Mouse (Mus musculus) lung, embryonic 14.5 days (tissue): ENCODE results near the gene Bmi1. TPM values are rescaled to one million over a fixed set of nuclear protein-coding genes. Genes with fewer than 3 reads are reported as not detected.

Experiments
- ATAC-seq: fragments of 200-750 bp; cut with Nextera tagmentation; 2 replicates; pipeline ENCODE4 v1.8.0; 2017; ENCODE audit warnings: mild to moderate bottlenecking, moderate TSS enrichment, moderate library complexity; ENCODE audit not compliant: insufficient read depth
- DNase-seq: peaks from one replicate; pipeline ENCODE4 v3.0.0-alpha.2; 2015
- H3K27ac ChIP-seq: fragments of 300-500 bp; sonication (generic); 2 replicates; pipeline ENCODE4 v1.5.1; 2014; ENCODE audit warnings: low read depth, mild to moderate bottlenecking, moderate library complexity
- H3K27me3 ChIP-seq: fragments of 300-500 bp; sonication (generic); 2 replicates; pipeline ENCODE4 v1.6.1; 2014; ENCODE audit warnings: low read length, control low read depth; ENCODE audit not compliant: insufficient read depth
- H3K36me3 ChIP-seq: fragments of 300-500 bp; sonication (generic); 2 replicates; pipeline ENCODE4 v1.6.1; 2014; ENCODE audit warnings: control low read depth; ENCODE audit not compliant: insufficient read depth
- H3K4me1 ChIP-seq: fragments of 300-500 bp; sonication (generic); 2 replicates; pipeline ENCODE4 v1.6.1; 2014; ENCODE audit warnings: antibody characterized with exemption, control low read depth; ENCODE audit not compliant: insufficient read depth
- H3K4me2 ChIP-seq: fragments of 300-500 bp; sonication (generic); 2 replicates; pipeline ENCODE4 v1.6.1; 2014; ENCODE audit warnings: mild to moderate bottlenecking
- H3K4me3 ChIP-seq: fragments of 300-500 bp; sonication (generic); 2 replicates; pipeline ENCODE4 v1.5.1; 2014; ENCODE audit warnings: low read depth, low read length
- H3K9ac ChIP-seq: fragments of 300-500 bp; sonication (generic); 2 replicates; pipeline ENCODE4 v1.6.1; 2014
- H3K9me3 ChIP-seq: fragments of 300-500 bp; sonication (generic); 2 replicates; pipeline ENCODE4 v1.6.1; 2016; ENCODE audit warnings: low read depth, low read length, control low read depth
- CTCF ChIP-seq: IDR thresholded peaks from 2 replicates; pipeline ENCODE4 v1.5.1; 2016; ENCODE audit warnings: antibody characterized with exemption, low read depth
- WGBS: fragments of 180-500 bp; shearing (Covaris S2); extraction: QIAGEN DNeasy Blood & Tissue Kit; methylation state at CpG from one replicate; pipeline ENCODE4 v1.1.7; 2014; 5-methylcytosine and 5-hydroxymethylcytosine counted together
- polyA plus RNA-seq: library from polyadenylated mRNA; unstranded; fragments of >200 nt; fragmentation: Nextera tagmentation; extraction: Ambion mirVana; gene quantifications from 2 replicates; pipeline ENCODE4 v1.2.1, GENCODE M21; 2014

Bmi1 gene
- polyA plus RNA-seq, 1 experiment from 2014 or later: 33.8 TPM

GRCm38 (mm10) chr2:18722208-18722830 is 45.5 kb downstream of the Bmi1 start:
- no peak for TF ChIP-seq CTCF
- H3K4me2 ChIP-seq: no peak overlapping the region
- H3K36me3 ChIP-seq: no peaks in the 10 kb centered on the region
- H3K9me3 ChIP-seq: no peaks in the 10 kb centered on the region
- H3K27me3 ChIP-seq: no peaks in the 10 kb centered on the region
- no peak overlapping the region for H3K27ac ChIP-seq
- ATAC-seq (no peak), DNase-seq (no peak)
- WGBS: 58% methylated on average over 3 of the region's 3 CpGs
- no peaks in the 10 kb centered on the region for H3K4me1 ChIP-seq
- no peak overlapping the region for H3K4me3 ChIP-seq
- no peak overlapping the region for H3K9ac ChIP-seq

GRCm38 (mm10) chr2:18724462-18724861 is 47.6 kb downstream of the Bmi1 start:
- no peak for DNase-seq
- H3K27me3 ChIP-seq: no peaks in the 10 kb centered on the region
- no peak for ATAC-seq
- no peak overlapping the region for H3K4me2 ChIP-seq
- H3K9me3 ChIP-seq: no peaks in the 10 kb centered on the region
- no peak for TF ChIP-seq CTCF
- no peak overlapping the region for H3K4me3 ChIP-seq
- no peaks in the 10 kb centered on the region for H3K4me1 ChIP-seq
- 69% methylated on average over 1 of the region's 1 CpGs for WGBS
- H3K36me3 ChIP-seq: no peaks in the 10 kb centered on the region
- no peak overlapping the region for H3K27ac ChIP-seq
- no peak overlapping the region for H3K9ac ChIP-seq

- WGBS: 62% methylated on average over 4 of the region's 4 CpGs
- H3K36me3 ChIP-seq: no peaks in the 10 kb centered on the region
- no peak for DNase-seq
- H3K4me2 ChIP-seq: no peak overlapping the region
- no peak for TF ChIP-seq CTCF
- H3K9me3 ChIP-seq: no peaks in the 10 kb centered on the region
- H3K4me3 ChIP-seq: no peak overlapping the region
- ATAC-seq: no peak
- no peaks in the 10 kb centered on the region for H3K27me3 ChIP-seq
- H3K9ac ChIP-seq: no peak overlapping the region
- no peaks in the 10 kb centered on the region for H3K4me1 ChIP-seq
- no peak overlapping the region for H3K27ac ChIP-seq
Observed at GRCm38 (mm10) chr2:18725880-18726279, 49.1 kb downstream of the Bmi1 start.

GRCm38 (mm10) chr2:18731718-18732117 is 54.9 kb downstream of the Bmi1 start:
- DNase-seq (no peak), ATAC-seq (no peak)
- Histone ChIP-seq H3K4me1 (no peaks in the 10 kb centered on the region), H3K27me3 (no peaks in the 10 kb centered on the region), H3K4me3 (no peak overlapping the region), H3K9me3 (no peaks in the 10 kb centered on the region), H3K9ac (no peak overlapping the region), H3K36me3 (no peaks in the 10 kb centered on the region), H3K27ac (no peak overlapping the region), H3K4me2 (no peak overlapping the region)
- WGBS: 41% methylated on average over 9 of the region's 9 CpGs
- no peak for TF ChIP-seq CTCF

- DNase-seq (peak; percentile 17), ATAC-seq (no peak)
- Histone ChIP-seq H3K4me1 (no peaks in the 10 kb centered on the region), H3K4me3 (no peak overlapping the region), H3K9me3 (no peaks in the 10 kb centered on the region), H3K27ac (no peak overlapping the region), H3K4me2 (no peak overlapping the region), H3K9ac (no peak overlapping the region), H3K36me3 (no peaks in the 10 kb centered on the region), H3K27me3 (no peaks in the 10 kb centered on the region)
- WGBS: 39% methylated on average over 5 of the region's 5 CpGs
- no peak for TF ChIP-seq CTCF
Observed at GRCm38 (mm10) chr2:18734394-18735127, 57.7 kb downstream of the Bmi1 start.

Other genes starting within 250 kb of the Bmi1 start
- gene Commd3, start 4.6 kb upstream of the Bmi1 start, polyA plus RNA-seq: 194 and 200 TPM in 2 replicates
- 0.14 and 0.22 TPM in 2 replicates for gene Spag6, start 17.0 kb downstream of the Bmi1 start, polyA plus RNA-seq